Comparison of ENCODE assay signal across 16 mouse cellular contexts in the genomic region with DNA sequence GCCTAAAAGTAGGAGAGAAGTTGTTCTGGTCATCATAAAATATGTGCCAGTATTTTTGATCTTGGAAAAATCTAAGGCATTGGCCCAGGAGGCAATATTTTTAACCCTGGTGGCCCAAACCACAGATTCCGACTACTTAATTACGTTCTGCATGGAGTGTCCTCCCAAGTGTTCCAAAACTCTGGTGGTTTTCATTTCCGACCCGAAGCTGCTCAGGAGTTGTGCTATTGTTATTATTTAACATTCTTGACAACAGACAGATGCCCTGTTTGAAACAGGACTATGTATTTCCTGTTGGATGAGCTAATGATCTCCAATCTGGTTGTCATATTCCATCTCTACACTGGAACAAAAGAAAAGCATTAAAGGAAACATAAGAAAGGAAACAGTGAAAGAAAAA.
"Had no signal": no experiment of that assay in that cellular context is flagged by ENCODE, and none has a peak within 500 bp of the region (broad histone marks: within the 10 kb centered on the region; RNA-seq: fewer than 3 reads in every experiment).

No protein-coding gene starts in this region.

- ATAC-seq: lung, postnatal 0 days; midbrain, embryonic 13.5 days; midbrain, embryonic 15.5 days had no signal

- H3K27me3 ChIP-seq: lung, embryonic 15.5 days; megakaryocyte, embryonic 14.5 days; midbrain, embryonic 13.5 days; midbrain, embryonic 15.5 days; neural tube, embryonic 12.5 days; stomach, embryonic 15.5 days had no signal

- H3K27ac ChIP-seq: lung, embryonic 15.5 days; macrophage; midbrain, embryonic 13.5 days; midbrain, embryonic 15.5 days; neural tube, embryonic 12.5 days; stomach, embryonic 15.5 days; stomach, postnatal 0 days had no signal

- H3K9ac ChIP-seq: lung, embryonic 15.5 days; midbrain, embryonic 13.5 days; midbrain, embryonic 15.5 days; neural tube, embryonic 12.5 days; stomach, embryonic 15.5 days had no signal

- H3K9me3 ChIP-seq: lung, embryonic 15.5 days; megakaryocyte, embryonic 14.5 days; midbrain, embryonic 13.5 days; neural tube, embryonic 12.5 days; stomach, embryonic 15.5 days had no signal

- DNase-seq: lung, adult 2 months; lung, postnatal 14 days; lung, postnatal 36 days; right cerebral cortex, postnatal 14 days; thymus, adult 2 months; thymus, postnatal 36 days had no signal

- H3K4me1 ChIP-seq: lung, embryonic 15.5 days; midbrain, embryonic 13.5 days; midbrain, embryonic 15.5 days; neural tube, embryonic 12.5 days; stomach, embryonic 15.5 days had no signal

- H3K36me3 ChIP-seq: lung, embryonic 15.5 days; midbrain, embryonic 13.5 days; midbrain, embryonic 15.5 days; neural tube, embryonic 12.5 days; stomach, embryonic 15.5 days had no signal

- H3K4me2 ChIP-seq: lung, embryonic 15.5 days; midbrain, embryonic 11.5 days; midbrain, embryonic 13.5 days; midbrain, embryonic 15.5 days; neural tube, embryonic 12.5 days; stomach, embryonic 15.5 days had no signal

- H3K4me3 ChIP-seq: lung, embryonic 15.5 days; megakaryocyte, embryonic 14.5 days; midbrain, embryonic 13.5 days; midbrain, embryonic 15.5 days; neural tube, embryonic 12.5 days; stomach, embryonic 15.5 days had no signal
